Mouse (Mus musculus) spleen, postnatal 0 days (tissue): Measurements from ENCODE around the gene Ube2o. TPM values are rescaled to one million over a fixed set of nuclear protein-coding genes. Genes with fewer than 3 reads are reported as not detected.

ENCODE experiments used
- polyA plus RNA-seq: library from polyadenylated mRNA; unstranded; fragments of >200 nt; fragmentation: Nextera tagmentation; extraction: Ambion mirVana; gene quantifications from 2 replicates; pipeline ENCODE4 v1.2.1, GENCODE M21; 2015

The Ube2o gene
- polyA plus RNA-seq: 26.9 and 34.7 TPM in 2 replicates

DNA sequence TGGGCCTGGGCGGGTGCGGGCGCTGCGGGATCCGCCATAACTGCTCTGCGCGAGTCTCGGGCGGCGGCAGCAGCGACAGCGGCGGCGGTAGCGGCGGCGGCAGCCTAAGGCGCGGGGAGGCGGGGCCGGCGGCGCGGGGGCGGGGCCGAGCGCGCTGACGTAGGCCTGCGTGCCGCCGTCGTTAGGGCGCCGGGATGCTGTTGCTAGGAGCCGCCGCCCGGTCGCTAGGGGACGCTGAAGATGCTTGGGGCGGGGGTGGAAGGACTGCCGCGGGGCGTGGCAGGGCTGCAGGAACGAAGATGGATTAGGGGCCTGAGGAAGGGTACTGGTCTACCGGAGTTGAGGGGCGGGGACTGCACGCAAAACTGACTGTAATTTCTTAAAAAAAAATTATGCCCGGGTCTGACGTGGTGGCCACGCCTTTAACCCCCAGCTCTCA, at the start of gene Ube2o:
Gene Ube2o, minus strand, starts transcription at position 72 of the 439 bp plus-strand sequence.

DNA sequence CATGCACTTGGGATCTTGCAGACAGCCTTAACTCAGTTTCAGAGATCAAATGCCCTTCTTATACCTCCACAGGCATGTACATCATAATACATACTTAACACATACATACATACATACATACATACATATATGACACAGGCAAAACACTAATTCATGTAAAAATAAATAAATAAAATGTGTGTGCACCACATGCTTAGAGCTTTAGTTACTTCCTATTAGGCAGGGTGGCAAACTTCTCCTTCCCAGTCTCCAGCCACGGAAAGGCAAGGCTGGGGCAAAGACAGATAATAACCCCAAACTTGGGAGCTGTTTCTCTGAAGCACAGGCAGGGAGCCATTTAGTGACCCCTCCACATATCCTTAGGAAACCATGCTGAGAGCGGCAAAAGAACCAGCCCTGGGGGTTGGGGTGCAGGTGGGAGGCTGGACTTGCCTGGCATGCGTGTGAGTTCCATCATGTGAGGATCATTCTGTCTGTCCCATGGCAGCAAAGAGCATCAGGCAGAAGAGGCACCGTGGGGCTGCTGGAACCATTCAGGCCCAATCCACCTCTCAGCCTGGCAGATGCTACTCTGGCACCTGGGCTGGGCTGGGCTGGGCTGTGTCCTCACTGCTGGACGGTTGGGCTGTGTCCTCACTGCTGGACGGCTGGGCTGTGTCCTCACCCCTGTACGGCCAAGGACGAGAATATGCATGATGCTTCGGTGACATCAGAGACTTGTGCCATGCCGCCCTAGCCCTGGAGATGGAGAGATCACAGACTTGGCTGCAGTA, 45.2 kb upstream of the Ube2o start, which contains the start of gene Rhbdf2:
Gene Rhbdf2, minus strand, starts transcription at position 721 of the 773 bp plus-strand sequence.

DNA sequence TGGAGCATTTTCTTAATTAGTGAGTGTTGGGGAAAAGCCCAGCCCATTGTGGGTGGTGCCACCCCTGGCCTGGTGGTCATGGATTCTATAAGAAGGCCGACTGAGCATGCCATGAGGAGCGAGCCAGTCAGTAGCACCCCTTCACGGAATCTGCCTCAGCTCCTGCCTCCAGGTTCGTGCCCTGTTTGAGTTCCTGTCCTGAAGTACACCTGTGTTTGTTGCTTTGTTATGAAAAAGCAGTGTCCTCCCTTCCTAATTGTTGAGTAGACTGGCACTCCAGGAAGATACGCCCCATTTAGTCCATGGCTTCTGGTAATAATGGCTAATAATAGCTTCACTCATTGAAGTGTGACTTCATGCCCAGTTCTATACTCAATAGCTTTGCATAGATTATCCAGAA, 5.1 kb upstream of the Ube2o start, which contains the start of gene Aanat:
Gene Aanat, plus strand, starts transcription at position 123 of the 400 bp plus-strand sequence.

DNA sequence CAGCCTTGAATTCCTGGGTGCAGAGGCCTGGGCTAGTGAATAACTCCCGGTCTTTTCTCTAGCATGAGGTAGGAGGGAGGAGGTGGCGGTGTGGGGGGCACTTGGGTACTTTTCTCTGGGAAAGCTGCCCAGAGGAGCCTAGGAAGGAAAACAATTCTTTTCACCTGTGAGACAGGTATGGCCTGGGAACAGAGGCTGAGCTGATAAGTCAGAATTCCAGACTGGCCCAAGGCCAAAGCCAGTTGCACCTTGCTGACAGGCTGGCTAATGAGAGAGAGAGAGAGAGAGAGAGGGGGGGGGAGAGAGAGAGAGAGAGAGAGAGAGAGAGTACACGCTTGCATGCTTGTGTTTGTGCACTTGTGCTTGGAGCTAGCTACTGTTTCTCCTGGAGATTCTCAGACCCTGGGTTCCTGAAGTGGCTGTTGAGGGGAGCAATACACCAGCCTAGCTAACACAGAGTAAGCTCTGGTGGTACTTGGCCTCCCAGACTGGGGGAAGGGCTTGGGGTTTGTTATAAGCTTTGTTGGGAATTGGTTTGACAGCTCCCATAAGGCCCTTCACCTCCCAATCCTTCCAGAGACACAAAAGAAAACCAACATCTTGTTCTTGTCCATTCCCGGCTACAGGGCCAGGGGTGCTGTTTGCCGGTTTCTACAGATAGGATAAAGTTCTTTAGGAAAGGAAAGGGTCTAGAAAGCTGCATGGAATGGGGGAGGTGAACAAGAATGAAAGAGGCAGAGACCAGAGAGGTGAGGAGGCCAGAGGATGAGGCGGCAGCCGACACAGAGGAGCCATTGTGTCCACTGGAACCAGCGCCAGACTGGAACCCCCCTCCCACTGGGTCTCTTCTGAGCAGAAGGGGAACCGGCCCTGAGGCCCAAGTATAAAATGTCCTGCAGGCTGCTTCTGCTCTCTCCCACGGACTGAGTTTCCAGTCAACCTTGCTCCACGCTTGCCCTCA, 50.8 kb downstream of the Ube2o start, which contains the start of gene Sphk1:
Gene Sphk1, plus strand, starts transcription at position 739 of the 961 bp plus-strand sequence.

DNA sequence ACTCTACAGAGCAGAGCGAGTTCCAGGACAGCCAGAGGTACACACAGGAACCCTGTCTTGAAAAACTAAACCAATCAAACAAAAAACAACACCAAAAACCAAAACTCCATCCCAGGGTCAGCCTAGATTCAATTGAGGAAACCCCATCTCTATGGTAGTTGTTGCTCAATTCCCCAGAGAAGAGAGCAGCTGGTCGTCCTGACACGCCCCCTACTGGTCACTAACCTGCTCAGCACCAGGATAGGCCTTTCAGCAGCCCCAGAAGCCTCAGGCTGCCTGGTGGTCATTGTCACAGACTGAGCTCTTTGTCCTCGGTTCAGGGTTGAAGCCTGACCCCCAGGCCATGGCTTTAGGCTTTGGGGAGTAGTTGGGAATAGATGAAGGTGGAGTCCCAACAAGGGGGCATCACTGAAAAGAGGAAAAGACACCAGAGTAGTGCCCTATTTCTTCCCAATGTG, 87.4 kb downstream of the Ube2o start, which contains the start of gene Prpsap1:
Gene Prpsap1, minus strand, starts transcription at position 408 of the 458 bp plus-strand sequence.

Other genes starting within 250 kb of the Ube2o start
- 0.06 TPM in 1 of 2 replicates, not detected in the other for gene Foxj1, start 246.0 kb downstream of the Ube2o start, polyA plus RNA-seq
- gene Rnf157, start 168.4 kb downstream of the Ube2o start, polyA plus RNA-seq: 2.4 and 3.9 TPM in 2 replicates
- gene Ubald2, start 147.4 kb downstream of the Ube2o start, polyA plus RNA-seq: 55.6 and 56.2 TPM in 2 replicates
- gene Qrich2, start 115.2 kb downstream of the Ube2o start, polyA plus RNA-seq: 0.05 TPM in 1 of 2 replicates, not detected in the other
- gene Prpsap1, start 87.2 kb downstream of the Ube2o start, polyA plus RNA-seq: 58.5 and 67.8 TPM in 2 replicates
- gene Sphk1, start 50.5 kb downstream of the Ube2o start, polyA plus RNA-seq: 90.3 and 93.6 TPM in 2 replicates
- 0.11 and 0.18 TPM in 2 replicates for gene Aanat, start 5.0 kb upstream of the Ube2o start, polyA plus RNA-seq
- 7.3 and 10.1 TPM in 2 replicates for gene Rhbdf2, start 45.6 kb upstream of the Ube2o start, polyA plus RNA-seq
- 0.56 and 0.72 TPM in 2 replicates for gene Prcd, start 72.1 kb upstream of the Ube2o start, polyA plus RNA-seq
- 5.5 and 7.3 TPM in 2 replicates for gene Cygb, start 72.9 kb upstream of the Ube2o start, polyA plus RNA-seq
- not detected in 2 replicates for gene St6galnac1, start 194.1 kb upstream of the Ube2o start, polyA plus RNA-seq
- 8.9 and 12.7 TPM in 2 replicates for gene Mxra7, start 246.6 kb upstream of the Ube2o start, polyA plus RNA-seq